Comparison of ENCODE assay signal across 21 mouse cellular contexts in genomic region chr3:55222502-55222901, GRCm38 (mm10). TPM values are rescaled to one million over a fixed set of nuclear protein-coding genes. Genes with fewer than 3 reads are reported as not detected.
DNase-seq lines count a peak whose midpoint lies in the region; ATAC-seq and TF ChIP-seq lines count a peak whose summit lies in the region.
"Had no signal": no experiment of that assay in that cellular context is flagged by ENCODE, and none has a peak within 500 bp of the region (broad histone marks: within the 10 kb centered on the region; RNA-seq: fewer than 3 reads in every experiment).

No protein-coding gene starts in this region.

- no peak overlapping the region for H3K9ac ChIP-seq in kidney, postnatal 0 days (ENCODE audit: low read depth, low read length)

- H3K27ac ChIP-seq in kidney, postnatal 0 days = no peak overlapping the region

- WGBS in kidney, postnatal 0 days = 78% methylated on average over 2 of the region's 2 CpGs

- no peaks in the 10 kb centered on the region for H3K4me1 ChIP-seq in kidney, postnatal 0 days (replicated peaks; ENCODE audit: insufficient read depth, low read length)

- TF ChIP-seq CTCF in kidney, postnatal 0 days (IDR thresholded peaks at IDR 0.05; ENCODE audit: low read depth) = peak; percentile 34; the same call in 1 of the 2 replicates

- ATAC-seq in kidney, postnatal 0 days (replicated peaks; ENCODE audit: low FRiP score, low read depth) = no peak
- no peak for ATAC-seq in erythroblast, adult 5-6 weeks (replicated peaks; ENCODE audit: low FRiP score, poor library complexity, severe bottlenecking)
- ATAC-seq: activated CD4-positive, CD25-positive, alpha-beta regulatory T cell, adult 4 months; inflammation-experienced regulatory T-cells, adult 6 months had no signal

- no peaks in the 10 kb centered on the region for H3K36me3 ChIP-seq in kidney, postnatal 0 days (ENCODE audit: insufficient read depth, low read length)

- no peaks in the 10 kb centered on the region for H3K9me3 ChIP-seq in kidney, postnatal 0 days (replicated peaks; ENCODE audit: low read length)

- H3K4me2 ChIP-seq in kidney, postnatal 0 days (ENCODE audit: low read length) = no peak overlapping the region

- no peak overlapping the region for H3K4me3 ChIP-seq in kidney, postnatal 0 days (replicated peaks; ENCODE audit: low read depth, low read length)
- H3K4me3 ChIP-seq: myocyte had no signal

- DNase-seq in kidney, postnatal 0 days (ENCODE audit: low spot score) = no peak
- DNase-seq in kidney, adult 9 months = no peak
- DNase-seq in right cerebral cortex, postnatal 4 days = peak; percentile 32
- DNase-seq in right cerebral cortex, postnatal 36 days (ENCODE audit: low spot score in 2 of 2) = no peak
- DNase-seq in R1 (ENCODE audit: low read depth, low spot score) = peak; percentile 49
- no peak for DNase-seq in cerebellum, postnatal 4 days (ENCODE audit: low spot score in 2 of 2)
- DNase-seq: cerebellum, adult 18-20 months; heart, adult 11 months; heart, postnatal 36 days; kidney, postnatal 14 days; layer of hippocampus, postnatal 36 days; right cerebral cortex, adult 18-20 months; thymus, adult 18-20 months had no signal

- no peaks in the 10 kb centered on the region for H3K27me3 ChIP-seq in kidney, postnatal 0 days (ENCODE audit: insufficient read depth, low read length)
- H3K27me3 ChIP-seq: CH12.LX had no signal

RNA-seq across cellular contexts. Expression of gene Dclk1, which starts 19.7 kb away (rescaled TPM):
- 18.3 and 27.5 TPM in 2 replicates for polyA plus RNA-seq in kidney, postnatal 0 days (2015; fragmentation: Nextera tagmentation; extraction: Ambion mirVana)
- not detected in 2 replicates for total RNA-seq in erythroblast, adult 5-6 weeks (2015; ENCODE audit: low replicate concordance)
- total RNA-seq in erythroblast, adult 5-6 weeks (2017; ENCODE audit: low replicate concordance) = not detected in 2 replicates
- total RNA-seq: CH12.LX; megakaryocyte-erythroid progenitor cell, adult 5-6 weeks had no signal

RNA-seq across cellular contexts. Expression of gene Sohlh2, which starts 40.7 kb away (rescaled TPM):
- not detected in 2 replicates for polyA plus RNA-seq in kidney, postnatal 0 days (2015; fragmentation: Nextera tagmentation; extraction: Ambion mirVana)
- not detected in 2 replicates for total RNA-seq in erythroblast, adult 5-6 weeks (2015; ENCODE audit: low replicate concordance)
- not detected in 2 replicates for total RNA-seq in erythroblast, adult 5-6 weeks (2017; ENCODE audit: low replicate concordance)
- total RNA-seq: CH12.LX; heart, postnatal 36 days; layer of hippocampus, postnatal 36 days; megakaryocyte-erythroid progenitor cell, adult 5-6 weeks had no signal
- polyA plus RNA-seq: activated CD4-positive, CD25-positive, alpha-beta regulatory T cell, adult 4 months; inflammation-experienced regulatory T-cells, adult 6 months; limb, embryonic 11.5 days; lung, embryonic 16.5 days had no signal

Comparison
In these comparisons a context has a peak if more than half of its experiments do, and no peak if none do; other contexts are left out.
1. DNase-seq: peak in right cerebral cortex, postnatal 4 days (single experiment) and R1 (single experiment); none in kidney, postnatal 0 days (single experiment), kidney, adult 9 months (single experiment), right cerebral cortex, postnatal 36 days (0 of 2) and cerebellum, postnatal 4 days (0 of 2).